Mouse (Mus musculus): Measurements from ENCODE around the gene Susd4. TPM values are rescaled to one million over a fixed set of nuclear protein-coding genes. Genes with fewer than 3 reads are reported as not detected.

Susd4 gene
- total RNA-seq, 1 experiment from 2014 or later, result 3.6 TPM

- DNase-seq, result no peak
These were observed 155.2 kb downstream of the Susd4 start for GRCm38 (mm10) chr1:182918718-182919346.

- no peak for DNase-seq
These were observed 159.2 kb downstream of the Susd4 start for GRCm38 (mm10) chr1:182922824-182923223.

GRCm38 (mm10) chr1:182926465-182926864 is 162.8 kb downstream of the Susd4 start:
- DNase-seq, result no peak

- no peak for DNase-seq
These were observed 164.5 kb downstream of the Susd4 start for GRCm38 (mm10) chr1:182927878-182928851.

- DNase-seq, result no peak
These were observed 171.8 kb downstream of the Susd4 start for GRCm38 (mm10) chr1:182935469-182935868.

GRCm38 (mm10) chr1:182937486-182938120 is 173.9 kb downstream of the Susd4 start:
- DNase-seq, result no peak

- DNase-seq, result no peak
These were observed 178.3 kb downstream of the Susd4 start for GRCm38 (mm10) chr1:182941921-182942320.

- no peak for DNase-seq
These were observed 180.3 kb downstream of the Susd4 start for GRCm38 (mm10) chr1:182943911-182944310.

GRCm38 (mm10) chr1:182944638-182945037 is 181.0 kb downstream of the Susd4 start:
- no peak for DNase-seq

GRCm38 (mm10) chr1:182945561-182945960 is 181.9 kb downstream of the Susd4 start:
- no peak for DNase-seq

Other genes with a start within 250 kb of the Susd4 start
- gene Capn2, start 246.3 kb upstream of the Susd4 start, total RNA-seq (2021), result 52.1 and 56.2 TPM in 2 replicates
- 0.30 TPM in 1 of 2 replicates, not detected in the other for gene Capn8, start 198.9 kb upstream of the Susd4 start, total RNA-seq (2021)
- not detected in 2 replicates for gene Ccdc185, start 14.7 kb upstream of the Susd4 start, total RNA-seq (2021)
- 0.85 and 0.86 TPM in 2 replicates for gene Tlr5, start 190.9 kb downstream of the Susd4 start, total RNA-seq (2021)